Mouse (Mus musculus) heart, postnatal 14 days (tissue): ENCODE data around the gene Gm49395. TPM values are rescaled to one million over a fixed set of nuclear protein-coding genes. Genes with fewer than 3 reads are reported as not detected.

Experiments used
- DNase-seq, 2 experiments: peaks; one replicate each; pipeline ENCODE4 v3.0.0; 2021 to 2022
- intact Hi-C: fragments of 180-260 bp; cut with DNase I; formaldehyde crosslinking; loops from one replicate; pipeline ENCODE4 v1.15.1; 2025
- long read RNA-seq, 2 experiments: library from polyadenylated mRNA; stranded (forward); transcript quantifications; one replicate each; pipeline ENCODE4 v2.0.0; 2021
- total RNA-seq, 2 experiments: library from RNA; stranded (reverse); gene quantifications; 2 replicates each; pipeline ENCODE4 v1.2.3; 2021

The Gm49395 gene
- total RNA-seq: 10 to 100 TPM; 10.7 to 14.7 TPM
- long read RNA-seq, experiment 1, partial matches to known transcripts: 0 of 3 reads
- long read RNA-seq, experiment 1, other reads (novel, unspliced or antisense): 2 of 3 reads
- long read RNA-seq, experiment 2, partial matches to known transcripts: 0 of 4 reads
- long read RNA-seq, experiment 2, other reads (novel, unspliced or antisense): 1 of 4 reads

DNA sequence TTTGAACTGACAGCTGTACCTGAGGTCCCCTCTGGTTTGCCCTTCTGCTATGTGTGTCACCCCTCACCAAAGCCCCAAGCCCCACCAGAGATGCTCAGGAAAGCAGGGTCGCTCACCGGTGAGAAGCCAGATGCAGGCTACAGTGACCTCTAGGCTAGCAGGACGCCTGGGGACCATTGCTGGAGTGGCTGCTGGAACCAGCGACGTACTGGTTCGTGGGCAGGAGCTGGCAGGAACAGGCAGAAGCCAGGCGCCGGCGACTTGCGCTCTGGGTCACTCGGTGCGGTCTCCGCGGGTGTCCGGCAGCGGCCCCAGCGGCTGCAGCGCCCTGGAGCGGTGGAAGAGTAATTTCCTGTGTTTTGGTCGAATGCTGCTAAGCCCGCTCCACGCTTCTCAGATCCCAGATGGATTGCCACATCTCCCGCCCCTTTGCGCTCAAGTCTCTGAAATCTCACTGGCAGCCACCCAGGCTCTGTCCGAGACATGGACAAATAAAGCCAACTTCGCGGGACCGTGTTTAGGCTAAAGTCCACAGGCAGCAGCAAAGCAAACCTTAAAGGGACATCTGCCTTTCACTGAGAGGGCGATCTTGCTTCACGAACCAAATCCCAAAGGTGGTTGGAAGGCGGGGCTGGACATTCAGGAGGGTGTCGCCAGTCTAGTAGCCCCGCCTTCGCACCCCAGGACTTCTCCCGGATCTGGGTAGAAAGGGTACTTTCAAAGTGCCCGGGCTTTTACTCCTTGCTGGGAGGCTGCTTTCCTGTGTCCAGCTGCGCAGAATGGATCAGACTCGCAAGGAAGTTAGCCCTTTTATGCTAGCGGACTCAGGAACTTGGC, at the start of gene Gm49395, which contains the start of gene Itga1:
Gm49395 (minus strand) TSS at position 567 of the 837 bp plus-strand sequence.
Itga1 (minus strand) TSS at position 610 of the 837 bp plus-strand sequence.
- peak; percentile 83 to 84 for DNase-seq
- intact Hi-C loops: loop anchor here (2.0 to 10.0 kb wide), 6 partner anchors 51 to 1613 kb away; no protein-coding TSS in a partner anchor

DNA sequence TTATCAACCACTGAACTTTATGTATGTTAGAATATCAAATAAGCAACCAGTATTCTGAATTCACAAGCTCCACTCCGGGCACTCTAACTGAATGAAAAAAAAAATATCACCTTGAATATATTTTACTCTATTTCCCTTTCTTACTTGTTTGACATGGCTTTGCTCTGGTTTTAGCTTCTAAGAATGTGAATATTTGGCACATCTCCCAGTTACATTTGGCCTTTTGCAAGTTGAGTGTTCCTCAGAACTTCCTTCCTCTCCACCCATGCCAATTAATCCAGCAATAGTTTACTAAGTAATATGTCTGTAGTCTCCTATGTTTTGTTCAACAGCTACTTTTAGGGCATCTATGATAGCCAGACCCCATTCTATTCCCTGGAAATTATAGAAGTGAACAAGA, 48.9 kb upstream of the Gm49395 start:
- intact Hi-C loops: loop anchor here (5.0 kb wide), 1 partner anchor 48 kb away; the partner anchor contains the start of genes Gm49395 and Itga1
- no peak for DNase-seq

DNA sequence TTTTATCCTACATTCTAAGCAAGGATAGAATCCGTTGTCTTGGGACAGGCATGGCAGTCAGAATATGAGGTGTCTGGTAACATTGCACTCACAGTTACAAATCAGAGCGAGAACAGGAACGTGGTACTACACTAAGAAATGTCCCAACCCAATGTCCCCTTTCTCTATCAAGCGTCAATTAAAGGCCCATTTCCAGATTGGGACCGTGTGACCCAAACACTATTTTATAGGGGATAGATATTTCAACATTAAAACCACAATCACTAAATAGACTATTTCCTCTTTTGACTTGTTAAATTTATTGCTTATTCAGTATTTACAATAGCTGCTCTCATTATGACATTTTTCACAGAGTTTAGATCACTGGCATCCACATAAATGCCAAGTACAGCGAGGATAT, 48.1 kb upstream of the Gm49395 start:
- no peak for DNase-seq
- intact Hi-C loops: loop anchor here (5.0 kb wide), 1 partner anchor 48 kb away; the partner anchor contains the start of genes Gm49395 and Itga1

DNA sequence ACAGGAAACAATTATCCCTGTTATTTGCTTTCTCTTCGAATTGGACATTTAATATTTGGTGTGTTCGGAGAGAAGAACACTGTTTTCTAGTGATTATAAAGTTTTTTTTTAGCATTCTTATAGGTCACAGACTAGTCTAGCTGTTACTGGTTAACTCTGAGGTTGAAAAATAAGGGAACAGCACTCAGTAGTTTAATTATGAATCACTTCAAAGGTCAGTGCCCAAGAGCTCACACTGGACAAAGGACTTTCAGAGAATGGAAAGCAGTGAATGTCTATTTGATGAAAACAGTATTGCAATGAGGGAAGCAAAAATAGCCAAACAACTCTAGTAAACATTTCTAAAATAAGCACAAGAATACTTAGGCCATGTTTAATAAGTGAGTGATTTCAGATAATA, 41.9 kb upstream of the Gm49395 start:
- intact Hi-C loops: no loop called here
- no peak for DNase-seq

DNA sequence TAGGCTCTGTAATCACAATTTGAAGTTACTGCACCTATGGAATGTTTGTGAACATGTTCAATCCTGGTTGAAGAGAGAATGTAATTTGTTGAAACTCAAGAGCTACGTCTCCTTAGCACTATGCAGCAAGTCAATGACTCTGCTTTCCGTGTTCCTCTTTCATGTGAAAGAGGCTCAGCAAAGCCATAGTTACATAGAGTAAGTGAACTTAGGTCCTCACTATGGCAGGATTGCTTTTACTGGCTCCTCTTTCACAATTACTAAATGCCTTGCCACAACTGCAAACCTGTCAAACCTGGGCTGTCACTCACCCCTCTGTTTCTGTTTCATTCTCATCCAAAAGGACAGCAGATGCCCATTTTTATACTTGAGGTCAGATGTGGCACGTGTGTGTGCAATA, 40.3 kb upstream of the Gm49395 start:
- DNase-seq: no peak
- intact Hi-C loops: no loop called here

DNA sequence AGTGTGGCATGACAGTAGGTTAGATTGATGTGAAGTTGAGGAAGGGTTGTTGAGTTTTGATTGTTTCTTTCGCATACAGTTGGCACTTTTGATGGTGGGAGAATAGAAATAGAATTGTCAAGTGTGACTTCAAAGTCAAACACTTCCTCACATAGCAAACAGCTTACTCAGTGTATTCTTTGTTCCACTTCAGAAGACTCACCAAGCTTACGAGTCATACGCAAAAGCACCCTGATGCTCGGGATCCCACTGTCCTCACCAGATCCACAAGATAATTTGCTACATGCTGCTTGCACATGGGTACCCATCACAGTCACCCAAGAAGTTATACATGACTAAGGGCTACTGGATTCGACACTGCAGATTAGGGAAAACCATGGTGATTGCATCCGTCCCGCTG, 36.8 kb upstream of the Gm49395 start:
- DNase-seq: no peak
- intact Hi-C loops: no loop called here

DNA sequence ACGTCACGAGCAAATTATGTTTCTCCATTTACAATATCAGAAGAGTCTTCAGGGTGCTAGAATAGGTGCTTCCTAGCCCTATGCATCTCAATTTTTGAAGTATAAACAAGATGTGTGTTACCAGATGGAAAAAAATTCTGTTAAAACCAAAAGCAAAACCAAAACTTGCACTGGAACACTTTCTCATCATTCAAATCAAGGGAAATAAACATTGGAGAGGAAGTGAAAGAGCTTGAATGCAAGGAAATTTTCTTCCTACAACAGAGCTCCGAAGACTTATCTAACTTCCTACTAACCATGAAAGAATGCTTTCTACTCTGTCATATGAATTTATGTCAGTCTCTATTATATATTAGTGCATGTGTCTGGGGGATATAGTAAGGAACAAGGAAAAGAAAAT, 35.0 kb upstream of the Gm49395 start:
- no peak for DNase-seq
- intact Hi-C loops: no loop called here

DNA sequence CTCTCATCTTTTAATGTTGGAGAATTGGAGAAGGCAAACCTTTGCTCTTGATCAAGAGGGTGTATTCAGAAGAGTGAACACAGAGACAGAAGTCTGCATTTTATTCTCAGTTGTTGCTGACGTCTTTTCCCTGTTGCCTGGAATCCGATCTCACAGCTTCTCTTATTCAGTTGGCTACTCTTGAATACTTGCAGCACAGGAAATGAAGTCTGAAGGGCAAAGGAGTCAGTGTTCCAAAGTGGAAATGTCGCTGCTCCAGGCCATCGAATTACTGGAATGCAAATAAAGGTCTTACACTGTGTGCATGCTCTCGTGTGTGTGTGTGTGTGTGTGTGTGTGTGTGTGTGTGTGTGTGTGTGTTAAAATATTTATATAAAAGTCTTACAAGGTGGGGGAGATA, 30.7 kb upstream of the Gm49395 start:
- intact Hi-C loops: no loop called here
- no peak for DNase-seq

DNA sequence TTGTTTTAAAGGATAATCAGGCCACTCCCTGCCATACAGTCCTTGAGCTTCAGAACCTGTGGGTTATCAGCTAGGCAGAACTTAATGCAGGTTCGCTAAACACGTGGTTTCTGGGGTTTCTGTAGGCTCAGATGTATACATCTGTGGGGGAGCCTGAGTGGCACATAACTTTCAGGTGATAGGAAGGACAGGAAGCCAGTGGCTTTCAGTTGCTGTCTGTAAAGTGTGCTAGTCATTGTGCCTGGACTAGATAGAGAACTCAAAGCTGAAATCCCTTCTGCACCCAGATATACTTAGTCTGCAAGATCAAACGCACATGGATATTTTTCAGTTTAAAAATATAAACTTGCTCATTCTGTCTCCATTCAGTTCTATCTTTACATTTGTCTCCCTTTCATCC, 29.7 kb upstream of the Gm49395 start:
- no peak for DNase-seq
- intact Hi-C loops: no loop called here

DNA sequence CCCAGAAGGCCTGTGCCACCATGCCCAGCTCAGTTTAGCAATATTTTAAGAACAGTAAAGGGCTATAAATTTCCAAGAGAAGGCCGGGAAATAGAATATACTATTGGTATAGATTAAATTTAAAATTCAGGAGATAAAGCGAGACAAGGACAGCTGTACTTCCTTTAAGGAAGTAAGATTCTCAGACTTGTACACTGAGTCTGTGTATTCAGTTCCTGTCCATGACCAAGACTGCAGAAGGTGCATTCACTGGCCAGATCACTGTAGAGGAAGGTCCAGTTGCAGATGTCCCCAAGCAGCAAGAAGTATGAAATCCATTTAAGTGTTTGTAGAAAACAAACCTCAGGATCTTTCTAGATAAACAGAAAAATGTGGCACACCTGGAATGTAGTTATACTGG, 28.3 kb upstream of the Gm49395 start:
- intact Hi-C loops: no loop called here
- DNase-seq: no peak

DNA sequence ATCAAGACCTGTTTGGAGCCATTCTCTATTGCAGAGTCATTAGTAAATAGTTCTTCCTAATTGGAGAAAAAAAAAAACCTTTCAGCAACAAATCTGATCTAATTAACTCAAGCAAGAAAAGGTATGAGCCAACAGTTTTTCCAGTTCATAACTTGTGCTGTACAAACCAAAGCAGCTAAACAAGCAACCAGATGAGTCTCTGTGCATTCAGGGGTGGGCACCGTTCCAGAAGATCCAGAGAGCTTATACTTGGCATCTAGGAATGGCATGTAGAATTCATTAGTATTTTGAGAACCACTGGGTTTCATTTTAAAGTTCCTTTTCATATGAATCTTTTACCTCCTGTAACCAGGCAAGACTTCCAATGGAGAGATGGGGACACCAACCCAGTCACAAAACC, 26.1 kb upstream of the Gm49395 start:
- intact Hi-C loops: loop anchor here (5.0 kb wide), 1 partner anchor 89 kb away; no protein-coding TSS in a partner anchor
- DNase-seq: no peak

DNA sequence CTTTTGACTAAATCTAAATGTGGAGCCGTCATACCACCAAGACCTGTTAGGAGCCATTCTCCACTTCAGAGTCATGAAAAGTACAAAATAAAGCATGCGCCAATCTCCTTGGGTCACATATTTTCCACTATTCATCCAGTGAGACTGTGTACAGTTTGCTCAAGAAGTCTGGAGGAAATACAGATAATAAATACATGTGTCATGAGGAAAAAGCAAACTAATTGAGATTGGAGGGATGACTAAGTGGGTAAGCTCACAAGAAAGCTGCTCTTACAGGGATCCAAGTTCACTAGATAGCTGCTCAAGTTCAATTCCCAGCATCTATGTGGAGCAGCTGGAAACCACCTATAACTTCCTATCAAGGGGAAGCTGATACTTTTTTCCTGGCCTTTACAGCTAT, 24.8 kb upstream of the Gm49395 start:
- intact Hi-C loops: loop anchor here (5.0 kb wide), 1 partner anchor 91 kb away; no protein-coding TSS in a partner anchor
- no peak for DNase-seq

DNA sequence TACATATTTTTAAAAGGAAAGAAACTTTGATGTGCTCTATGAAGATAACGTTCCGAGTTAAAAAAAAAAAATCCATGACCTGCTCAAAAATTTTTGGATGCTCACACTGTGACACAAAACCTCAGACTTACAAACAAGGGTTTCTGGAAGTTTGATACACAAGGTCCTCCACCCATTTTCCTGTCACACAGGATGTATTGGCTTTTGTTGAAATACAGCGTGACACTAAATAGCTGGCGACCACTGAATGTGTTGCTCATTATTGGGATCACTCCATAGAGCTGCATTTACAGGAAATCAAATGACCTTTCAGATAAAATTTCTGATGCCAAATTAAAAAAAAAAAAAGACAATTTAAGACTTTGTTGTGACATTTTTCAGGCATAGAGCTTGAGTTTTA, 23.4 kb upstream of the Gm49395 start:
- intact Hi-C loops: loop anchor here (5.0 kb wide), 1 partner anchor 92 kb away; no protein-coding TSS in a partner anchor
- DNase-seq: no peak

DNA sequence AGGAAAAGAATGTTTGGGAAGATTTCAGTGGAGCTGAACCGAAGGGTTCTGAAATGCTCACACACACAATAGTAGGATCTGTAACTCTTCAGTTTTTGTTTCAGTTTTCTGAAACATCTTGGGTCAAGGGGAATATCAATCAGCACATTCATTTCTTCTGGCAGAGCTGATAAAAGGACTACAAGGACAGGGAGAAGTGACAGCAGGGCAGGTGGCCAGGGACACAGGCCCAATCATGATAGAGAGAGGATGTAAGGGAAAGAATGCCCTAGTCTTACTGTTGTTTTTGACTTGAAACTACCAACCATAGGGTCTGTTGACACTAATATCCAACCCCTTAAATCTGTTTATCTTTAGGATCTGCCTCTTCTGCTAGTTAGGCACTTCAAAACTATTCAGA, 22.8 kb upstream of the Gm49395 start:
- intact Hi-C loops: no loop called here
- no peak for DNase-seq

DNA sequence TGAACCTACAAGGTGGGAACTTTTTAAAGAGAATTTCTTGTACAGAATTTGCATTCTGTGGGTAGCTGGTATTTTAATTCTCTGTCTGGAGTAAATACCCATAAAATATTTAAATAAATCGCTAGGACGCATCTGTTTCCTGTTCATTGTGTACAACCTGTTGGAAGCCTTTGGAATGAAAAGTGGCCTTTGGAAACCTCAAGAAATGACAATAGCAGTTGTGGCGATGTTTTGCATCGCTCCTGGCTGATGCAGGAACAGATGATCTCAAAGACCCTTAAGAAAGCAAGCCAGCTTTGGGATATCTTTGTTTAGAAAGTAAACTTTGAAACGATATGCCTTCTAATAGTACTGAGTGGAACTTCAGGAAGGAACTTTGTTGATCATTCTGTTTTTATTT, 17.0 kb upstream of the Gm49395 start:
- DNase-seq: no peak

DNA sequence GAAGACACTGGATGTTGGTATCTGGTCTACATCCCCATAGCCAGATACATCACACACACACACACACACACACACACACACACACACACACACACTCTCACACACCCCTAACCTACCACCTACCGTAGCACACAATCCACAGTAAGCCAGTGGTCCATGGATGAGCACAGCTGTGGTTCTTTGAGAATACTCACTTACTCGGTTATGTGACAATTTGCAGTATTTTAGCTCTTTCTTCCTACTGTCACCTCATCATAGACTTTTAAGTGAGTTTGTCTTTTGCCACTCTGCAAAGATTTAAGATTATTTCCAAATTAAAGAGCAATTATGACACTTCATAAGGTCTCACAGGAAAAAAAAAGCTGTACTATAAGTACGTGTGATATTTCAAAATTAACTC, 16.5 kb upstream of the Gm49395 start:
- no peak for DNase-seq
- intact Hi-C loops: no loop called here

More for the DNA sequence above, 17.0 kb upstream of the Gm49395 start:
- intact Hi-C loops: no loop called here

DNA sequence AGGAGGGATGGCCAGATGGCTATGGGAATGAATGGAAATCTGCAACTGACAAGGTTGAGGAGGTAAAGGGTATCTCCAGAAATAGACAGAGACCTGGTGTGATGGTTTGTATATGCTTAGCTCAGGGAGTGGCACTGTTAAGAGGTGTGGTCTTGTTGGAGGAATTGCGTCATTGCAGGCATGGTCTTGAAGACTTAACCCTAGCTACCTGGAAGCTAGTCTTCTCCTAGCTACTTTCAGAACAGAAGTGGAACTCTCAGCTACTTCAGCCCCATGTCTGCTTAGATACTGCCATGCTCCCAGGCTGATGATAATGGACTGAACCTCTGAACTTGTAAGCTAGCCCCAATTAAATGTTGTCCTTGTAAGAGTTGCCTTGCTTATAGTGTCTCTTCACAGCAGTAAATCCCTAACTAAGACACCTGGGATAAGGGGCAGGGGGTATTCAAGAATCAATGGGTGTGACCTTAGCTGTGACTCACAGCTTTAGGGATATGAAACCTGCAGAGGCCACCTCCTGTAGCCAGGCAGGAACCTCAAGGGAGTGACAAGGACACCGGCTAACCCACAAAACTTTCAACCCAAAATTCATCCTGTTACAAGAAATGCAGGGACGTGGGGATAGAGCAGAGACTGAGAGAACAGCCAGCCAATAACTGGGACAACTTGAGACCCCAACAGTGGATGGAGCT, 15.4 kb upstream of the Gm49395 start:
- intact Hi-C loops: no loop called here
- DNase-seq: no peak

DNA sequence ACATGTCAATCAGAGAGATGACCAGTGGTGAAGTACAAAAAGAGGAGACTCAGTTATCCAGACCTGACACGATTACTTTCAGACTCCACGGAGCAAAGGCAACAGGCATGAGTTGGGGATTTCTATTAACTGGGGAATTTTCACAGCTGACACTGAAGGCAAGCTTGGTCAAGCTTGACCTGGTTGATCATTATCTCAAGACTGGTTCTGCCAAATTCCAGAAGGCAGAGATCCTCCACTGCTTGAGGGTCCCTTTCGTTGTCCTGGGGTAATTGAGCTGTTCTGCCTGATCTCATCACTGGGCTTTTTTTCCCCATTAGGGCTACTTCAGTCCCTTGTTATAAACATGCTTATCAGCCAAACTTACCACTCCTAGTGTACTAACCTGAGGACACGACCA, 7.9 kb upstream of the Gm49395 start:
- intact Hi-C loops: loop anchor here (10.0 kb wide), 2 partner anchors 275 to 1605 kb away; no protein-coding TSS in a partner anchor

DNA sequence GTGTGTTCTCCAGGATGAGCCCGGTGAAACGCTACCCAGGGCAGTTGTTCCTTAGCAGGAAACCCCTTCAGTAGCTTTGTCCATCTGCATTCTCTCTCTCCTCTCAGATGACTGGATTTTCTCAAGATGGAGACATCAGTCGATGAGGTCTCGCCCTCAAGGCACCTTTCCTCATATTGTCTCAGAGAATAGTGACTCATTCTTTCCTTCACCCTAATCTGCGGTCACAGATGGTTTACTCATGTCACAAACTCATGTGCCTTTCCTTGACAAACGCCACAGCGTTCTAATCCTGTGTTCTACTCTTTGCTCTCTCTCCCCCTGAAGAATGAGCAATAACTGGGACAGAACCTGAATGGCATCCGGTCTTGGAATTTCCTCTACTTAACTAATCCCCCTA, 5.7 kb upstream of the Gm49395 start:
- no peak for DNase-seq
- intact Hi-C loops: loop anchor here (10.0 kb wide), 2 partner anchors 273 to 1607 kb away; no protein-coding TSS in a partner anchor

More for the DNA sequence above, 7.9 kb upstream of the Gm49395 start:
- no peak for DNase-seq

DNA sequence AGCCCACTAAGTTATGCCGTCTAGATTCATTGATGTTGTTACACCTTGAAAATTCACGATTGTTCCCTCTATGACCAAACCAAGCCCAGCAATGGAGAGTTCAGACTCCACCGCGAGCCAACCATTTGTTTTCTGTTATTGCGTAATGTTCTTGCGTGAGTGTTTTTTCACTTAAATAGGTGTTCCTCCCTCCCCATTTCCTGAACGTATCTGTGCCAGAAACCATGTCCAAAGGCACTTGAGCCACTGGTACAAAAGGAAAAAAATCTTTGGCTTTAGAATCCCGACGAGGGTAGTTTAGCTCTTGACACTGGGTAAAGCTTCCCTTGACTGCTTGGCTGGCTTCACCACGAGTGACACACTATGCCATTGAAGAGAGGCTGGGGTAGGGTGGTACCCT, 4.5 kb upstream of the Gm49395 start:
- no peak for DNase-seq
- intact Hi-C loops: loop anchor here (10.0 kb wide), 2 partner anchors 271 to 1609 kb away; no protein-coding TSS in a partner anchor

DNA sequence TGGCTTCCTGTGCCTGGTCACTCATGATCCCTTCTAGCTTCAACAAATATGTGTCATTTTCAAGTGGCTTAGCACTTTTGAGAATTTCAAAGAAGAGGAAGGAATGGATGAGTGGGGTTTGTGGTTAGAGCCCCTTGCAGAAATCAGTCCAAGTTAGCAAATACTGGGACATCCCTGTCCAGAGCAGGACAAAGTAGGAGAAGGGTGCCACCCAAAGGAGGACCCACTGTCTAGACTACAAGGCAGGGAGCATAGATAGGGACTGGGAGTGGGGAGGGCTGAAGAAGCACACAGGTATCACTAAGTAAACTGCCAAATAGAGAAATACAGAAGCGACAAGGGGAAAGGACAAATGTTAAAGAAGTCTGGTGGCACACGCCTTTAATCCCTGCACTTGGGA, 1.0 kb upstream of the Gm49395 start:
- intact Hi-C loops: loop anchor here (5.0 to 10.0 kb wide), 4 partner anchors 50 to 1612 kb away; no protein-coding TSS in a partner anchor
- DNase-seq: no peak
